Mouse (Mus musculus): ENCODE data around the gene Nudt6. TPM values are rescaled to one million over a fixed set of nuclear protein-coding genes. Genes with fewer than 3 reads are reported as not detected.

Nudt6 gene
- polyA plus RNA-seq, 1 experiment from 2014 or later: 4.8 TPM

GRCm38 (mm10) chr3:37370407-37370806, 49.6 kb downstream of the Nudt6 start:
- 61% methylated on average over 4 of the region's 4 CpGs for WGBS (ENCODE audit: missing documents)
- no peaks in the 10 kb centered on the region for H3K36me3 ChIP-seq (ENCODE audit: inconsistent target)
- no peaks in the 10 kb centered on the region for H3K79me2 ChIP-seq (ENCODE audit: inconsistent target)
- H3K27ac ChIP-seq: no peak overlapping the region
- no peak overlapping the region for H3K4me3 ChIP-seq (ENCODE audit: inconsistent target)

GRCm38 (mm10) chr3:37366381-37367053, 53.5 kb downstream of the Nudt6 start:
- 73% methylated on average over 4 of the region's 4 CpGs for WGBS (ENCODE audit: missing documents)
- Histone ChIP-seq H3K4me3 (ENCODE audit: inconsistent target) (no peak overlapping the region), H3K36me3 (ENCODE audit: inconsistent target) (no peaks in the 10 kb centered on the region), H3K27ac (no peak overlapping the region), H3K79me2 (ENCODE audit: inconsistent target) (no peaks in the 10 kb centered on the region)

GRCm38 (mm10) chr3:37365976-37366375, 54.0 kb downstream of the Nudt6 start:
- 97% methylated on average over 3 of the region's 3 CpGs for WGBS (ENCODE audit: missing documents)
- no peaks in the 10 kb centered on the region for H3K79me2 ChIP-seq (ENCODE audit: inconsistent target)
- H3K4me3 ChIP-seq (ENCODE audit: inconsistent target): no peak overlapping the region
- H3K36me3 ChIP-seq (ENCODE audit: inconsistent target): no peaks in the 10 kb centered on the region
- H3K27ac ChIP-seq: no peak overlapping the region

- Histone ChIP-seq H3K36me3 (ENCODE audit: inconsistent target) (no peaks in the 10 kb centered on the region), H3K79me2 (ENCODE audit: inconsistent target) (no peaks in the 10 kb centered on the region), H3K4me3 (ENCODE audit: inconsistent target) (no peak overlapping the region), H3K27ac (no peak overlapping the region)
- WGBS (ENCODE audit: missing documents): 72% methylated on average over 4 of the region's 4 CpGs
Measured at GRCm38 (mm10) chr3:37365144-37365543, 54.9 kb downstream of the Nudt6 start.

GRCm38 (mm10) chr3:37360729-37361128, 59.3 kb downstream of the Nudt6 start:
- no peak overlapping the region for H3K27ac ChIP-seq
- H3K36me3 ChIP-seq (ENCODE audit: inconsistent target): no peaks in the 10 kb centered on the region
- H3K79me2 ChIP-seq (ENCODE audit: inconsistent target): no peaks in the 10 kb centered on the region
- WGBS (ENCODE audit: missing documents): 17% methylated on average over 9 of the region's 9 CpGs
- no peak overlapping the region for H3K4me3 ChIP-seq (ENCODE audit: inconsistent target)

Other genes starting within 250 kb of the Nudt6 start
- gene Il21, start 187.6 kb downstream of the Nudt6 start, polyA plus RNA-seq (2018): not detected in 3 replicates
- gene Bbs12, start 107.7 kb downstream of the Nudt6 start, polyA plus RNA-seq (2018): 0.81 to 3.5 TPM (median 0.82 TPM) in 3 replicates
- 0.77 to 3.7 TPM (median 2.6 TPM) in 3 replicates for gene Cetn4, start 107.5 kb downstream of the Nudt6 start, polyA plus RNA-seq (2018)
- 0.04 TPM in 1 of 3 replicates, not detected in the others for gene Fgf2, start 71.9 kb downstream of the Nudt6 start, polyA plus RNA-seq (2018)
- 9.6 to 19.8 TPM (median 14.8 TPM) in 3 replicates for gene Spata5, start 315 bp downstream of the Nudt6 start, polyA plus RNA-seq (2018)
- 0.07 to 0.12 TPM (median 0.08 TPM) in 3 replicates for gene Spry1, start 219.7 kb upstream of the Nudt6 start, polyA plus RNA-seq (2018)

Measured in macrophage (primary cell).